Mouse (Mus musculus): ENCODE data around the gene Olfr740. TPM values are rescaled to one million over a fixed set of nuclear protein-coding genes. Genes with fewer than 3 reads are reported as not detected.

Gene Olfr740
- total RNA-seq (2021), result not detected
- long read RNA-seq, experiment 1, result 0 reads
- long read RNA-seq, experiment 2, result 0 reads

GRCm38 (mm10) chr14:50445245-50445644 lies at the start of gene Olfr740:
Gene Olfr740, plus strand, starts transcription at chr14:50445545.
- intact Hi-C loops (cut with DNase I), result no loop called here
- no peak for DNase-seq

- DNase-seq, result no peak
- intact Hi-C loops (cut with DNase I), result no loop called here
Observed at GRCm38 (mm10) chr14:50407268-50407667, 38.1 kb upstream of the Olfr740 start, which contains the start of gene Olfr738. Gene Olfr738, plus strand, starts transcription at chr14:50407568.

- intact Hi-C loops (cut with DNase I), result no loop called here
Observed at GRCm38 (mm10) chr14:50418326-50418725, 27.0 kb upstream of the Olfr740 start, which contains the start of gene Olfr739. Gene Olfr739, plus strand, starts transcription at chr14:50418626.

GRCm38 (mm10) chr14:50472438-50472837 lies 27.1 kb downstream of the Olfr740 start, which contains the start of gene Olfr741:
Gene Olfr741, plus strand, starts transcription at chr14:50472738.
- no peak for DNase-seq

More at GRCm38 (mm10) chr14:50418326-50418725, 27.0 kb upstream of the Olfr740 start, which contains the start of gene Olfr739:
- no peak for DNase-seq

GRCm38 (mm10) chr14:50478406-50478805 lies 33.1 kb downstream of the Olfr740 start:
- intact Hi-C loops (cut with DNase I), result no loop called here

More at GRCm38 (mm10) chr14:50472438-50472837, 27.1 kb downstream of the Olfr740 start, which contains the start of gene Olfr741:
- intact Hi-C loops (cut with DNase I), result no loop called here

GRCm38 (mm10) chr14:50503300-50503699 lies 58.0 kb downstream of the Olfr740 start, which contains the start of gene Olfr742:
Gene Olfr742, plus strand, starts transcription at chr14:50503600.
- intact Hi-C loops (cut with DNase I), result no loop called here
- no peak for DNase-seq

More at GRCm38 (mm10) chr14:50478406-50478805, 33.1 kb downstream of the Olfr740 start:
- DNase-seq, result no peak

Other genes starting within 250 kb of the Olfr740 start
- gene Olfr731, start 203.7 kb upstream of the Olfr740 start, total RNA-seq (2021), result not detected
- not detected for gene Olfr732, start 161.3 kb upstream of the Olfr740 start, total RNA-seq (2021)
- gene Olfr733, start 144.0 kb upstream of the Olfr740 start, total RNA-seq (2021), result not detected
- not detected for gene Olfr734, start 118.8 kb upstream of the Olfr740 start, total RNA-seq (2021)
- not detected for gene Olfr735, start 96.7 kb upstream of the Olfr740 start, total RNA-seq (2021)
- gene Tlr11, start 87.6 kb upstream of the Olfr740 start, total RNA-seq (2021), result under 1 TPM in 1 of 2 experiments, not detected in 1; 0.08 TPM
- gene Olfr736, start 64.4 kb upstream of the Olfr740 start, total RNA-seq (2021), result not detected
- gene Olfr738, start 38.0 kb upstream of the Olfr740 start, total RNA-seq (2021), result not detected
- not detected for gene Olfr739, start 26.9 kb upstream of the Olfr740 start, total RNA-seq (2021)
- gene Olfr741, start 27.2 kb downstream of the Olfr740 start, total RNA-seq (2021), result not detected
- gene Olfr742, start 58.1 kb downstream of the Olfr740 start, total RNA-seq (2021), result not detected
- not detected for gene Olfr743, start 76.3 kb downstream of the Olfr740 start, total RNA-seq (2021)
- not detected for gene Olfr744, start 169.3 kb downstream of the Olfr740 start, total RNA-seq (2021)
- gene Olfr745, start 193.8 kb downstream of the Olfr740 start, total RNA-seq (2021), result not detected
- not detected for gene Olfr746, start 201.5 kb downstream of the Olfr740 start, total RNA-seq (2021)
- not detected for gene Olfr747, start 247.7 kb downstream of the Olfr740 start, total RNA-seq (2021)

Data from gastrocnemius, postnatal 36 days (tissue).